30 mouse cellular contexts compared by ENCODE assay signal in genomic region chr2:107376891-107377290, GRCm38 (mm10).
DNase-seq lines count a peak whose midpoint lies in the region; ATAC-seq and TF ChIP-seq lines count a peak whose summit lies in the region.
"Had no signal": no experiment of that assay in that cellular context is flagged by ENCODE, and none has a peak within 500 bp of the region (broad histone marks: within the 10 kb centered on the region; RNA-seq: fewer than 3 reads in every experiment).

No protein-coding gene starts in this region.

- no peaks in the 10 kb centered on the region for H3K9me3 ChIP-seq in intestine, embryonic 15.5 days
- H3K9me3 ChIP-seq in midbrain, embryonic 11.5 days (ENCODE audit: control insufficient read depth, low read length): no peaks in the 10 kb centered on the region
- H3K9me3 ChIP-seq: embryonic facial prominence, embryonic 10.5 days; embryonic facial prominence, embryonic 13.5 days; forebrain, embryonic 12.5 days; forebrain, embryonic 15.5 days; heart, embryonic 12.5 days; heart, embryonic 15.5 days; hindbrain, embryonic 10.5 days; hindbrain, embryonic 13.5 days had no signal

- H3K27me3 ChIP-seq in intestine, embryonic 15.5 days (replicated peaks): no peaks in the 10 kb centered on the region
- no peaks in the 10 kb centered on the region for H3K27me3 ChIP-seq in midbrain, embryonic 11.5 days (ENCODE audit: control insufficient read depth, insufficient read depth, low read length)
- H3K27me3 ChIP-seq: embryonic facial prominence, embryonic 13.5 days; forebrain, embryonic 12.5 days; forebrain, embryonic 15.5 days; heart, embryonic 12.5 days; heart, embryonic 15.5 days; hindbrain, embryonic 13.5 days had no signal

- H3K4me2 ChIP-seq in intestine, embryonic 15.5 days (replicated peaks): no peak overlapping the region
- H3K4me2 ChIP-seq in midbrain, embryonic 11.5 days: no peak overlapping the region
- H3K4me2 ChIP-seq: embryonic facial prominence, embryonic 13.5 days; forebrain, embryonic 12.5 days; forebrain, embryonic 15.5 days; heart, embryonic 12.5 days; heart, embryonic 15.5 days; hindbrain, embryonic 13.5 days had no signal

- no peak for DNase-seq in frontal cortex, postnatal 36 days (ENCODE audit: low spot score in 2 of 2)
- DNase-seq in layer of hippocampus, adult 2 months (ENCODE audit: low spot score in 2 of 2): peak; percentile 44 to 53
- no peak for DNase-seq in layer of hippocampus, postnatal 10 days (ENCODE audit: low spot score in 2 of 2)
- DNase-seq in brain, adult 2 months (ENCODE audit: low read depth, low spot score): peak; percentile 55
- peak; percentile 11 to 15 for DNase-seq in layer of hippocampus, postnatal 36 days
- no peak for DNase-seq in midbrain, embryonic 11.5 days (ENCODE audit: low spot score, missing footprints)
- DNase-seq: adrenal gland, adult 8-10 months; adrenal gland, postnatal 25 days; cerebellum, adult 18-20 months; cerebellum, adult 9-10 months; cerebellum, postnatal 25 days; embryo, embryonic 11 days; gastrocnemius, adult 2 months; gastrocnemius, postnatal 25 days; heart, adult 18-20 months; heart, postnatal 10 days; heart, postnatal 36 days had no signal

- TF ChIP-seq CTCF in layer of hippocampus, adult 2 months (conservative IDR thresholded peaks at IDR 0.05): no peak

- H3K36me3 ChIP-seq in intestine, embryonic 15.5 days: no peaks in the 10 kb centered on the region
- no peaks in the 10 kb centered on the region for H3K36me3 ChIP-seq in midbrain, embryonic 11.5 days (ENCODE audit: control insufficient read depth, insufficient read depth, low read length)
- H3K36me3 ChIP-seq: embryonic facial prominence, embryonic 10.5 days; embryonic facial prominence, embryonic 13.5 days; forebrain, embryonic 12.5 days; forebrain, embryonic 15.5 days; heart, embryonic 12.5 days; heart, embryonic 15.5 days; hindbrain, embryonic 10.5 days; hindbrain, embryonic 13.5 days had no signal

- no peak overlapping the region for H3K9ac ChIP-seq in intestine, embryonic 15.5 days
- no peak overlapping the region for H3K9ac ChIP-seq in midbrain, embryonic 11.5 days (ENCODE audit: low read length)
- H3K9ac ChIP-seq: embryonic facial prominence, embryonic 13.5 days; forebrain, embryonic 12.5 days; forebrain, embryonic 15.5 days; heart, embryonic 12.5 days; heart, embryonic 15.5 days; hindbrain, embryonic 13.5 days had no signal

- 68% methylated on average over 3 of the region's 3 CpGs for WGBS in intestine, embryonic 15.5 days
- 80% methylated on average over 3 of the region's 3 CpGs for WGBS in midbrain, embryonic 11.5 days

- H3K27ac ChIP-seq in layer of hippocampus, adult 2 months: peak overlapping the region; percentile 77
- no peak overlapping the region for H3K27ac ChIP-seq in intestine, embryonic 15.5 days
- H3K27ac ChIP-seq in midbrain, embryonic 11.5 days (ENCODE audit: low read depth, low read length): no peak overlapping the region
- H3K27ac ChIP-seq: embryonic facial prominence, embryonic 10.5 days; embryonic facial prominence, embryonic 13.5 days; forebrain, embryonic 12.5 days; forebrain, embryonic 15.5 days; gastrocnemius, adult 2 months; heart, embryonic 15.5 days; hindbrain, embryonic 10.5 days; hindbrain, embryonic 13.5 days had no signal

- no peak overlapping the region for H3K4me3 ChIP-seq in layer of hippocampus, adult 2 months
- no peak overlapping the region for H3K4me3 ChIP-seq in intestine, embryonic 15.5 days (replicated peaks)
- no peak overlapping the region for H3K4me3 ChIP-seq in midbrain, embryonic 11.5 days (ENCODE audit: low read depth, low read length)
- H3K4me3 ChIP-seq: embryonic facial prominence, embryonic 10.5 days; embryonic facial prominence, embryonic 13.5 days; erythroblast, embryonic 14.5 days; forebrain, embryonic 12.5 days; forebrain, embryonic 15.5 days; gastrocnemius, adult 2 months; heart, embryonic 12.5 days; heart, embryonic 15.5 days; hindbrain, embryonic 10.5 days; hindbrain, embryonic 13.5 days had no signal

- H3K4me1 ChIP-seq in intestine, embryonic 15.5 days (replicated peaks): no peaks in the 10 kb centered on the region
- no peaks in the 10 kb centered on the region for H3K4me1 ChIP-seq in midbrain, embryonic 11.5 days (ENCODE audit: control insufficient read depth, insufficient read depth, low read length)
- H3K4me1 ChIP-seq: embryonic facial prominence, embryonic 10.5 days; embryonic facial prominence, embryonic 13.5 days; forebrain, embryonic 12.5 days; forebrain, embryonic 15.5 days; heart, embryonic 12.5 days; heart, embryonic 15.5 days; hindbrain, embryonic 10.5 days; hindbrain, embryonic 13.5 days had no signal

- peak; percentile 52; the same call in 1 of the 2 replicates for ATAC-seq in frontal cortex, adult (ENCODE audit: low TSS enrichment)
- no peak for ATAC-seq in intestine, embryonic 15.5 days
- no peak for ATAC-seq in midbrain, embryonic 11.5 days (ENCODE audit: low FRiP score)
- ATAC-seq: activated CD4-positive, CD25-positive, alpha-beta regulatory T cell, adult 4 months; forebrain, embryonic 15.5 days; hindbrain, embryonic 16.5 days had no signal

Comparison
In these comparisons a context has a peak if more than half of its experiments do, and no peak if none do; other contexts are left out.
1. DNase-seq: peak in layer of hippocampus, adult 2 months (2 of 2), brain, adult 2 months (single experiment) and layer of hippocampus, postnatal 36 days (2 of 2); none in frontal cortex, postnatal 36 days (0 of 2), layer of hippocampus, postnatal 10 days (0 of 2) and midbrain, embryonic 11.5 days (single experiment).